Mouse (Mus musculus) embryonic facial prominence, embryonic 14.5 days (tissue): ENCODE measurements around the gene Fat2. TPM values are rescaled to one million over a fixed set of nuclear protein-coding genes. Genes with fewer than 3 reads are reported as not detected.

Source experiments
- ATAC-seq: fragments of 200-750 bp; cut with Nextera tagmentation; 2 replicates; pipeline ENCODE4 v1.8.0; 2017; ENCODE audit warnings: low read depth, moderate number of reproducible peaks, moderate TSS enrichment
- DNase-seq: peaks from one replicate; pipeline ENCODE4 v3.0.0-alpha.2; 2015; ENCODE audit warnings: low spot score
- H3K27ac ChIP-seq: fragments of 300-500 bp; sonication (generic); replicated peaks from 2 replicates; pipeline ENCODE4 v1.5.1; 2014; ENCODE audit warnings: low read depth, mild to moderate bottlenecking, low read length, moderate library complexity
- H3K27me3 ChIP-seq: fragments of 300-500 bp; sonication (generic); replicated peaks from 2 replicates; pipeline ENCODE4 v1.6.1; 2014; ENCODE audit warnings: low read length; ENCODE audit not compliant: control insufficient read depth, insufficient read depth
- H3K36me3 ChIP-seq: fragments of 300-500 bp; sonication (generic); 2 replicates; pipeline ENCODE4 v1.6.1; 2014; ENCODE audit warnings: low read length, mixed read lengths; ENCODE audit not compliant: control insufficient read depth, insufficient read depth
- H3K4me1 ChIP-seq: fragments of 300-500 bp; sonication (generic); 2 replicates; pipeline ENCODE4 v1.6.1; 2014; ENCODE audit warnings: antibody characterized with exemption, low read length; ENCODE audit not compliant: control insufficient read depth, insufficient read depth
- H3K4me2 ChIP-seq: fragments of 300-500 bp; sonication (generic); 2 replicates; pipeline ENCODE4 v1.6.1; 2014; ENCODE audit warnings: low read depth, mild to moderate bottlenecking, low read length, moderate library complexity, mixed read lengths
- H3K4me3 ChIP-seq: fragments of 300-500 bp; sonication (generic); 2 replicates; pipeline ENCODE4 v1.5.1; 2014; ENCODE audit warnings: low read depth, mild to moderate bottlenecking, low read length
- H3K9ac ChIP-seq: fragments of 300-500 bp; sonication (generic); 2 replicates; pipeline ENCODE4 v1.6.1; 2014; ENCODE audit warnings: low read depth, mild to moderate bottlenecking, low read length, moderate library complexity, mixed read lengths
- H3K9me3 ChIP-seq: fragments of 300-500 bp; sonication (generic); 2 replicates; pipeline ENCODE4 v1.6.1; 2016; ENCODE audit warnings: low read length; ENCODE audit not compliant: control insufficient read depth
- WGBS: fragments of 180-500 bp; shearing (Covaris S2); extraction: QIAGEN DNeasy Blood & Tissue Kit; methylation state at CpG from one replicate; pipeline ENCODE4 v1.1.7; 2014; 5-methylcytosine and 5-hydroxymethylcytosine counted together
- polyA plus RNA-seq: library from polyadenylated mRNA; unstranded; fragments of >200 nt; fragmentation: Nextera tagmentation; extraction: Ambion mirVana; gene quantifications from 2 replicates; pipeline ENCODE4 v1.2.1, GENCODE M21; 2014

The Fat2 gene
- polyA plus RNA-seq, 1 experiment from 2014 or later, result 1.5 TPM

GRCm38 (mm10) chr11:55326211-55326610 is 10.2 kb downstream of the Fat2 start:
- Histone ChIP-seq H3K4me2 (no peak overlapping the region), H3K9ac (no peak overlapping the region), H3K9me3 (no peaks in the 10 kb centered on the region), H3K4me3 (no peak overlapping the region), H3K36me3 (no peaks in the 10 kb centered on the region), H3K27me3 (no peaks in the 10 kb centered on the region), H3K27ac (no peak overlapping the region), H3K4me1 (peaks cover 10% of the 10 kb centered on the region)
- DNase-seq (peak; percentile 69), ATAC-seq (no peak)
- 80% methylated on average over 7 of the region's 7 CpGs for WGBS

- ATAC-seq, result 0 out of 2 replicates have a peak, but pooled peaks have one; percentile 32
- no peak overlapping the region for H3K9ac ChIP-seq
- no peak overlapping the region for H3K4me3 ChIP-seq
- H3K9me3 ChIP-seq, result no peaks in the 10 kb centered on the region
- no peak overlapping the region for H3K27ac ChIP-seq
- H3K4me2 ChIP-seq, result no peak overlapping the region
- DNase-seq, result peak; percentile 41
- H3K36me3 ChIP-seq, result no peaks in the 10 kb centered on the region
- WGBS, result 54% methylated on average over 8 of the region's 8 CpGs
- no peaks in the 10 kb centered on the region for H3K4me1 ChIP-seq
- H3K27me3 ChIP-seq, result no peaks in the 10 kb centered on the region
These were observed 12.5 kb downstream of the Fat2 start for GRCm38 (mm10) chr11:55323854-55324253.

- WGBS, result 49% methylated on average over 2 of the region's 2 CpGs
- Histone ChIP-seq H3K4me1 (no peaks in the 10 kb centered on the region), H3K27ac (no peak overlapping the region), H3K4me3 (no peak overlapping the region), H3K36me3 (no peaks in the 10 kb centered on the region), H3K9ac (no peak overlapping the region), H3K4me2 (no peak overlapping the region), H3K27me3 (no peaks in the 10 kb centered on the region), H3K9me3 (no peaks in the 10 kb centered on the region)
- DNase-seq (no peak), ATAC-seq (no peak)
These were observed 15.4 kb downstream of the Fat2 start for GRCm38 (mm10) chr11:55320990-55321389.

DNA sequence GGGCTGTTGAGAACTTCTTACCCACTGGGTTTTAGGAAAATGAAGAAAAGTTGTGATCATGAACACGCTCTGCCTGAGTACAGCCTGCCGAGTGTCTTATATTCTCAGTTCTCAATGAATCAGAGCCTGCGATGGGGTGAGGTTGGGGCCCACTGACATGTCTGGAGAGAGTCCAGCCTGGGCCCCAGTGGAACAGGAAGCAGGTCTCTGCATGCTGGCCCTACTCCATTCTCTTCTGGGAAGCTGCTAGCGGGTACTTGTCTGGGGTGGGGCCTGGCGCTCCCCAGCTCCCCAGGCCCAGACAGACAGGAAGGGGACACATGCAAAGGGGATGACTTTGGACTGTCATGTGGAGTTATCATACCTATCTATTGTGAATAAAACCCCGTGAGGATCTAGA is 20.4 kb downstream of the Fat2 start:
- Histone ChIP-seq H3K36me3 (no peaks in the 10 kb centered on the region), H3K27me3 (no peaks in the 10 kb centered on the region), H3K4me2 (no peak overlapping the region), H3K27ac (no peak overlapping the region), H3K9ac (no peak overlapping the region), H3K4me1 (no peaks in the 10 kb centered on the region), H3K9me3 (no peaks in the 10 kb centered on the region), H3K4me3 (no peak overlapping the region)
- WGBS, result 82% methylated on average over 6 of the region's 6 CpGs
- DNase-seq (peak; percentile 33), ATAC-seq (no peak)

- no peaks in the 10 kb centered on the region for H3K9me3 ChIP-seq
- peak overlapping the region; percentile 32; the same call in 1 of the 2 replicates for H3K4me2 ChIP-seq
- H3K4me3 ChIP-seq, result no peak overlapping the region
- H3K9ac ChIP-seq, result no peak overlapping the region
- H3K4me1 ChIP-seq, result no peaks in the 10 kb centered on the region
- ATAC-seq (no peak), DNase-seq (no peak)
- H3K27ac ChIP-seq, result no peak overlapping the region
- H3K27me3 ChIP-seq, result no peaks in the 10 kb centered on the region
- H3K36me3 ChIP-seq, result no peaks in the 10 kb centered on the region
- 46% methylated on average over 2 of the region's 2 CpGs for whole genome bisulfite sequencing
These were observed 21.7 kb downstream of the Fat2 start for GRCm38 (mm10) chr11:55314704-55315047.

- 0 out of 2 replicates have a peak overlapping the region, but pooled peaks have one; percentile 8 for H3K4me3 ChIP-seq
- DNase-seq (peak; percentile 75), ATAC-seq (peak; percentile 68; the same call in 1 of the 2 replicates)
- no peaks in the 10 kb centered on the region for H3K27me3 ChIP-seq
- no peak overlapping the region for H3K9ac ChIP-seq
- H3K27ac ChIP-seq, result no peak overlapping the region; the same call in 1 of the 2 replicates
- H3K36me3 ChIP-seq, result no peaks in the 10 kb centered on the region
- H3K9me3 ChIP-seq, result no peaks in the 10 kb centered on the region
- H3K4me1 ChIP-seq, result no peaks in the 10 kb centered on the region
- peak overlapping the region; percentile 32 for H3K4me2 ChIP-seq
- 20% methylated on average over 28 of the region's 29 CpGs for WGBS
These were observed 22.3 kb downstream of the Fat2 start for GRCm38 (mm10) chr11:55313768-55314703.

DNA sequence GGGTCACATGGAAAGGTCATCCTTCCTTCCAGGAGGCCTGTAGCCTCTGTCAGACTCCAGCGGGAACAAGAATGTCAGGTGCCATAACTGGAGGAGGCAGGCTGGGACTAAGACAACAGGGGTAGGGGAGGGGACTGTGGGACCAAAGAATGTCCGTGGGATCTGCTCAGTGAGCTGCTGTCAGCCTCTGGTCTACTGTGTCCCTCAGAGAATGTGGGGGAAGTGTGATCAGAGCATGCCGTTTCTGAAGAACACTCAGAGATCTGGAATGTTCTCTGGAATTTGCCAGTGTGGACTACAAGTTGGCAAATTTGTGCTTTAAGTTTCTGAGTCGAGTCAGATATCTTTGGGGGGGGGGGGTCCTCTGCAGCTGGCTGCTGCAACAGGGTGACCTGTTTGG is 34.0 kb downstream of the Fat2 start:
- ATAC-seq (no peak), DNase-seq (no peak)
- Histone ChIP-seq H3K27me3 (no peaks in the 10 kb centered on the region), H3K27ac (no peak overlapping the region), H3K4me3 (no peak overlapping the region), H3K4me2 (no peak overlapping the region), H3K9ac (no peak overlapping the region), H3K9me3 (no peaks in the 10 kb centered on the region), H3K36me3 (no peaks in the 10 kb centered on the region), H3K4me1 (no peaks in the 10 kb centered on the region)
- 40% methylated on average over 4 of the region's 4 CpGs for WGBS

DNA sequence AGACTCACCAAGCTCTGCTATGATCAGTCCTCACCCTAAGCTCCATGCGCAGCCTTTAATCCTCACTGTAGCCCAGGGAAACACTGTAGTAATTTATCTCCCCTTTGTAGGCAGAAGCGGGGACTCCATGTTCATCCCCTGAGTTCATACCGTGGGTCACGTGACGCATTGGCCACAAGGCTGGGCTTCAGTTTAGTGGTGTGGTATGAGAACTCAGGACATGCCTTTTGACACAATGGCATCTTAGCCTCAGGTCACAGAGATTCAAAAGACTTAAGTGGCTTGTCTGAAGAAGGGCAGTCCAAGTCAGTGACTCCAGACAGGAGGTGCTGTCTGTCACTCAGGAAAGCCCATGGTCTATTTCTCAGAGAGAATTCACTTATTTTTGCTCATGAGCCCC is 43.2 kb downstream of the Fat2 start:
- H3K27me3 ChIP-seq, result no peaks in the 10 kb centered on the region
- H3K4me1 ChIP-seq, result no peaks in the 10 kb centered on the region
- no peaks in the 10 kb centered on the region for H3K36me3 ChIP-seq
- WGBS, result 80% methylated on average over 5 of the region's 5 CpGs
- H3K4me2 ChIP-seq, result no peak overlapping the region
- H3K27ac ChIP-seq, result no peak overlapping the region
- no peak overlapping the region for H3K9ac ChIP-seq
- no peak for ATAC-seq
- no peak for DNase-seq
- H3K4me3 ChIP-seq, result no peak overlapping the region
- no peaks in the 10 kb centered on the region for H3K9me3 ChIP-seq

DNA sequence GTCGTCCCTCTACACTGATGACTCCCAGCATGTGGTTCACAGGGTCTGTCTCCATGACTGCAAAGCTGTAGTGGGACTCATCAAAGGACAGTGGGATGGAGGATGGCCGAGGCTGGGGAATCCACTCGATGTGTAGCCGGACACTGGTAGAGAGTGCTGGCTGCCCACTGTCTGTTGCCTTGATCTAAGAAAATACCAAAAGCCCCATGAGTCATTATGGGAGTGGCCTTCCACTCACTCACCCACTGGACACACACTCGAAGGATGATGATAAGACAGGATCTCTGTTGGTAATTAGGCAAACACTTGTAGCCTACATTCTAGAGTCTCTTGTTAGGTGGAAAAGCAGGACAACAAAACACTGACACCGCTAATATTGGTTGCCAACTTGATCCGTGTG is 44.5 kb downstream of the Fat2 start:
- no peaks in the 10 kb centered on the region for H3K9me3 ChIP-seq
- no peak for ATAC-seq
- DNase-seq, result no peak

More for the DNA sequence above, 44.5 kb downstream of the Fat2 start:
- no peak overlapping the region for H3K4me2 ChIP-seq
- H3K4me1 ChIP-seq, result no peaks in the 10 kb centered on the region
- 90% methylated on average over 7 of the region's 7 CpGs for WGBS
- no peak overlapping the region for H3K9ac ChIP-seq
- no peaks in the 10 kb centered on the region for H3K27me3 ChIP-seq
- H3K27ac ChIP-seq, result no peak overlapping the region
- no peaks in the 10 kb centered on the region for H3K36me3 ChIP-seq
- no peak overlapping the region for H3K4me3 ChIP-seq
